Mouse (Mus musculus) natural killer cell, adult 2 months (primary cell): Measurements from ENCODE around the gene Rbp7.
A peak's percentile ranks its signal among the peaks of the same experiment; 100 is the strongest.
"Not testable (repeated sequence)": the region's sequence is repeated elsewhere in the genome, so short reads cannot be mapped to it uniquely, and the experiment has no call there.

Experiments used
- DNase-seq, 2 experiments: peaks; one replicate each; pipeline ENCODE4 v3.0.0; 2022; ENCODE audit warnings: low spot score in 2 of 2

The Rbp7 gene

DNA sequence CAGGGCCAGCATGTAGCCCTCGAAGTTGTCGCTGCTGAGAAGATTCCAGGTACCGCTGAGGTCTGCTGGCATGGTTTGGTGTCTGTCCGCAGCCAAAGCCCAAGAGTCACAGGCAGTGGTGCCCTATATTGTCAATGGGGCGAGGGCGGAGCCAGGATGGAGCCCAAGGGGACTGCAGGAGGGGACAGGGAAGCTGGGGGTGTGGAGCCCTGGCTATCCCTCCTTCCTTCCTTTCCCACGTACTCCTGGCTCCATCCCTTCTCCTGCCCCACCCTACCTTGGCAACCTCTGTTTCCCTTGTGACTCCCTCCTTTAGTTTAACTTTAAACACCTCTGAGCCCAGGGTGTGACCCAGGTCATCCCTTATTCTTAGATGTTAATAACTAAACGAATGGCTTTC lies at the start of gene Rbp7:
Gene Rbp7, minus strand, starts transcription at position 100 of the 400 bp plus-strand sequence.
- no peak for DNase-seq

DNA sequence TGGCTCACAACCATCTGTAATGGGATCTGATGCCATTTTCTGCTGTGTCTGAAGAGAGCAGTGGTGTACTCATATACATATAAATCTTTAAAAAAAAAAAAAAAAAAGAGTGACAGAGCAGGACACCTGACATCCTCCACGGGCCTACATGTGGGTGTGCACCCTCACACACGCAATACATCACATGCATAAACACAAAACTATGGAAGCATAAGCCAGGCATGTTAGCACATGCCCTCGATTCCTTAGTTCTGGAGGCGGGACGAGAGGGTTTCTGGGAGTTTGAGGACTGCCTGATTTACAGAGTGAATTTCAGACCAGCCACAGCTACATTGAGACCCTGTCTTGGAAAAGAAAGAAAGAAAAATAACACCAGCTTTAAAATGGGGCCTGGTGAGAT lies 49.6 kb upstream of the Rbp7 start:
- no peak for DNase-seq

DNA sequence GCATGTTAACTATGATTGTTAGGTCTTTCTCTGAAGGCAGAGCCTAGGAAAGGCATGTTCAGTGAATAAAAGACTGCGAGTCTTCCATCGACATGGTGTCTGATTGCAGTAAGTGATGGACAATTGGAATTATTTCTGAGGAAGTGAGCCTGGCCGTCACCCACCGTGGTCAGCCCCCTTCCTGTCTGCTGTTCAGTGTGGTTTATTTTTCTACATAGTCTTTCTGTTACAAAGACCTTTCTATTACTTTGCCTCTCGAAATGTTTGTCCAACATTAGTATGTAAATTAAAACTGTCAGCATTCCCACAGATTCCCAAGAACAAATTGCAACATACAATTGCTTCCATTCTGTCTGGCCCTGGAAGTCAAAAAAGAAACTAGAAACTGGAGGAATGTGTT lies 45.0 kb upstream of the Rbp7 start:
- DNase-seq, result no peak

DNA sequence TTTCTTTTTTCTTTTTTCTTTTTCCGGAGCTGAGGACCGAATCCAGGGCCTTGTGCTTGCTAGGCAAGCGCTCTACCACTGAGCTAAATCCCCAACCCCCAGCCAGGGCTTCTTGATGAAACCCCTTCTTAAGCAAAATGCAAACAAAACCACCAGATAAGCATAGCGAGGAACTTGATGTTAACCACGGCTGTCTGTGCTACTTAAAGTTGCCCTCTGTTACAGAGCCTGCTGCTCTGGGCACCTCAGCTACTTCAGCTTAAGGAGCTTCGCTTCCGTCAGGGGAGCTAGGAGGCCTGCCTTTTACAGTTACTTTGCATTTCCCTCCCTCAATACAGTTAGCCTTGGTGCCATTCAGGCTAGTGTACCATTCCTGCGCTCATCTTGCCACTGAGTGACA lies 44.1 kb upstream of the Rbp7 start:
- DNase-seq, result no peak

DNA sequence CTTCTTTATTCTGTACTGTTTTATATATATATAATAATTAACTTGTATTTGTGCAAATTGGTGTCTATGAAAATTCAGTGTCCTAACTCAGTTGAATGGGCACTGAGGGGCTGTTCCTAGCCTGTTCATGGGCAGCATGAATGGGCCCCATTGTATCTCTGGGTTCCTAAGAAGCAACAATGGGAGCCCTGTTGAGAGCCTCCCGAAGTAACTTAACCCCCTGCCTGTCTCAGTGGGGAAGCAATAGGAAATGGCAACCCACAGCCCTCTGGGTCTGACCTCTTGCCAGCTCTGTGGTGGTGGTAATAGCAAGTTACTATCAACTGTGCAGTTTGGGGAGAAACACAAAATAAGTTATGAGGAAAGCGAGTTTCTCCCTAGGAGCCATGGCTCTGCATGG lies 41.8 kb upstream of the Rbp7 start:
- DNase-seq, result no peak

DNA sequence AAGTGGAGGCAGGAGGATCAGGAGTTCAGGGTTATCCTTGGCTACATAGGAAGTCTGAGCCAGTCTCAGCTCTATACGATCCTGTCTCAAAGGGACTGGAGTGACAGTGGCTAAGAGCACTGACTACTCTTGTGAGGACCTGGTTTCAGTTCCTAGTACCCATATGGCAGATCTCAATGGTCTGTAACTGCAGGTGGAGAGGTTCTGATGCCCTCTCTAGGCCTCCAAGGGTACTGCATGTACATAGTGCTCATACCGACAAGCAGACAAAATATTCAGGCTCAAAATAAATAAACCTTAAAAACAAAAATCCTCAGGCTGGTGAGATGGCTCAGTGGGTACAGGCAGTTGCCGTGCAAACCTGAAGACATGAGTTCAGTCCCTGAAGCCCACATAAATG lies 36.4 kb upstream of the Rbp7 start:
- DNase-seq, result peak in 1 of 2 experiments; percentile 14

DNA sequence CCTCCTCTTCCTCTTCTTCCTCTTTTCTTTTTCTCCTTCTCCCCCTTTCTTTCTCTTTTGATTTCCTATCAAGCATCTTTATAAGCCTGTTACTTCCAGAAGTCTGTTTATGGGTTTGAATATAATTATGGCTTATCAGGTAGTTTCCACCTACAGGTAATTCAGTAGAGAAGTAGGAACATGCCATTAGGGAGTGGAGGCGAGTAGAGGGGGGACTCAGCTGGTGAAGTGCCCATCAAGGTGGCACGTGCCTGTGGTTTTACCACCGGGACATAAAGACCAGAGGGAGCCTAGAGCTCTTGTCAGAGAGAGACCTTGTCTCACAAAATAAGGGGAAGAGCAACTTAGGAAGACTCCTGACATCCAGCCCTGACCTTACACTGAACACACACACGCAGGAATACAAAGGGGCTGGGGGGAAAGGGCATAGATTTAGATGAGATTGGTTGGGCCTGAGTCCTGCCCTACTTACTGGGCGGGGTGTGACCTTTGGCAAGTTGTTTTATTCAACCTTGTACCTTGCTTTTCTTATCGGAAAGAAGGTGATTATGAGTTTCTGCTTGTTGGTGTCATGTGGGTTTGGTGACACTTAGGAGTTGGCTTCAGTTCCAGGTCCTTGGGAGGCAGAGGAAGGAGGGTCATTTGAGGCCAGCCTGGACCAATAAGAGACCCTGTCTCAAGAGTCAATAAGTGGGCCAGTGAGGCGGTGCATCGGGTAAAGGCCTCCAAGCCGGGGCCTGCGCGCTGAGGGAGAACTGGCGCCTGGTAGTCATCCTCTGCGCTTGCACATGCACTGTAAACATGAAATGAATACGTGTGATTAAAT lies 34.9 kb upstream of the Rbp7 start:
- DNase-seq, result no peak

DNA sequence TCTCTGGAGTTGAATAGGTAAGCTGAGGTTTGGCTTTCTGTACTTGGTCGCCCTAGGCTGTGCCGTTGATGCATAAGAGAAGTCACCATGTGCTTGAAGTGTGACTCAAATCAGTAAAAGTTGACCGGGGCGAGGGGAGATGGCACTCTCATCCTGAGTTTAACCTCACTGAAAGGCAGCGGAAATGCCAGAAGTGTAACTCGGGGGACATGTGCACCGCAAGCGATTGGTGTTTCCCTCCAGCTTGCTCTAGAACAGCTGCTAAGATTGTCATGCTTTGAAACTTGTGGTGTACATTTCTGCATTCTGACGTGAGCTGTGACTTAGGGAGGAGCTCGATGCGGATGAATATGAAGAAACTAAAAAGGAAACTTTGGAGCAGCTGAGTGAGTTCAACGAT lies 33.0 kb upstream of the Rbp7 start:
- DNase-seq, result no peak

DNA sequence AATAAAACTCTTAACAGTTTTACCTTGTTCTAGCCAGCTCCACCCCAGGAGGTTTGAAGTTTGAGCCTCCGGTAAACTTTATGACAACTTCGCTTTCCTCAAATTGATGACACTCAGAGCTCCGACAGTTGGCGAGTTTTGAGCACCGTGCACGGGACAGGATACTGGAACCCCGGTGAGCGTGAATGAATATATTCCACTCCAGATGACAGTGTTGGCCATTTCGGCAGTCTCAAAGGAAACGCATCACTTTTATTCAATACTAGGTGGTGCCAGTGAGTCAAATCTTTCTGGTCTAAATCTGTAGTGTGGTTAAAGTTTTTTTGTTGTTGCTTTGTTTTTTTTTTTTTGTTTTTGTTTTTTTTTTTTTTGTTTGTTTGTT lies 31.0 kb upstream of the Rbp7 start:
- peak in 1 of 2 experiments; percentile 16 for DNase-seq

DNA sequence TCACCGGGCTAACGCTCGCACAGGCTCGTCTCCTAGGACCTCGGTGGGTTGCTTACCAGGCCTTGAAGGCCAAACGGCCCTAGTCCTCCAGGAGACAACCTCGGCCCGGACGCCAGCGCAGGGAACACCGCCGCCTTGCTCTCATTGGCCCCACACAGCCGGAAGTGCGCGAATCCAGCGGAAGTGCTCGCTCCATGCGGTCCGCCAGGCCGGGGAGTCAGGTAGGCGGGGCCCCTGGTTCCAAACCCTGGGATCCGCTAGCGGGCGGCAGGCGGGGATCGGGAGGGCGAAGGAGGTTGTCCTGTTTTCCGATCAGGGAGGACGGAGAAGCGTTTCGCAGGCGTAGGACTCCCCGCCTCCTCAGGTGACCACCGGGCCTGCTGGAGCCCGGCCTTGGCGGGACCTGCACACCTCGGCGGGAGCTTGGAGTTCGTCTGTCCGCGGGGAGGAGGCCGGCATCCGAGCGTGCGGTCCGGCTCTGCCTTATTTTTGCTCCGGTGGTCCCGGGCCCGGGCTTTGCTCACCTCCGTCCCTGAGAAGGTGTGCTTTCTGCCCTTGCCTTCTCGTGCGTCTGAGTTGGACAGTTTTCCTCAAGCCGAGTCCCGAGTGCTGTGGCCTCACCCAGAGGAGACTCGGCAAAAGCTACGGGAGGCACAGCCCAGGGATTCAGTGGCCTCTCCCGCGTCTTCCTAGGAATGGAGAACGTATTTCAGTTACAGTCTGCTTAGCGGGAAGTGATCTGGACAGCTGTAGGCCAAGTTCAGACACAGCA lies 30.5 kb upstream of the Rbp7 start, which contains the start of the genes Nmnat1 and Lzic:
Gene Nmnat1, minus strand, starts transcription at position 150 of the 772 bp plus-strand sequence.
Gene Lzic, plus strand, starts transcription at position 177 of the 772 bp plus-strand sequence.
- DNase-seq, result peak; percentile 78 to 85

DNA sequence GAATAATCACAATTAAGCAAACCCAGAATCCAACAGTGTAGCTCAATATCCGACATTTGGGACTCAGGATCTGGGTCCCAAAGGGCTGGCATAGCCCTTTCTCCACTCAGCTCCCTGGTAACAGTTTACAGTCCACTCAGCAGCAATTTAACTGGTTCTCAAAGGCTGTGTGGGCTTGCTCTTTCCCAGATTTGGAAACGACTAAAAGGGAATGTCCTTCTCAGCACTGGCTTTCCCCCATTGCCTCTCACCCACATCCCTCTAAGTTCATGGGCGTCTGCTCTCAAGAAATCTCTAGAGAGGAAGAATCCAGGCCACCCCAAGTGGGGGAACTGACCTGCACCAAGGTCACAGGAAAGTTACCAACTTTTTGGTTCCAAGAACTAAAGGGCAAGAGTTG lies 29.8 kb upstream of the Rbp7 start:
- no peak for DNase-seq

DNA sequence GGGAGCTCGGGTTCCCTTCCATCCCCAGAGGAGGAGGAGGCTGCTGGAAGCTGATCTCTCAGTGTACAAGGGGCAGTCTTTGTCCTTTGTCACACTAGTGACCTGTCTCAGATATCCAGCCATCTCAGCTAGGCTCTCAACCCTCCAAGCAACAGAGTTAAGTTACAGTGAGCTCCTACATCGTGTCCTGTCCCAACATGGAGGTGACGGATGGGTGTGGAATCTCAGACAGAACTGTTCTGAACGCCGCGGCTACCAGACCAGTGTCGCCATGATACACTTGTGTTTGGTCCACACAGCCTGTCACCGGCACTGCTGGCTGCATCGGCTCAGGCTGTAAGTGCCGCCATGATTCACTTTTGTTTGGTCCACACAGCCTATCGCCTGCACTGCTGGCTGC lies 22.3 kb upstream of the Rbp7 start, which contains the start of gene Tmem274:
Gene Tmem274, plus strand, starts transcription at position 301 of the 400 bp plus-strand sequence.
- no peak for DNase-seq

DNA sequence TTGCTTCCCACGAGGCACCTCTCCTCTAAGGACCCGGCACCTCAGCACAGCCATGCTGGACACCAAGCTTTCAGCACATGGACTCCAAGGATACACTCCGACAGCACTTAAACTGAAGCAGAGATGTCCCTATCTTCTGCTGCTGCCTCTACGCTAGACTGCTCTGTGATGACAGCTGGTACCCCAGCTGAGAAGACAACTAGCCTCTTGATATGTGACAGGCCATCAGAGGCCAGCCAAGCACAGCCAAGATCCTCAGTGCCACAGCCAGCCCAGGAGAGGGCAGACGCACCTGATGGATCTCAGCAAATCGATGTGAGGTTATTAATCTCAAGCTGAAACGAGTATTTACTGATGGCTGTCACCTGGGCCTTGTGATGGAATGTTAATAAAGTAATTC lies 20.3 kb upstream of the Rbp7 start:
- no peak for DNase-seq

DNA sequence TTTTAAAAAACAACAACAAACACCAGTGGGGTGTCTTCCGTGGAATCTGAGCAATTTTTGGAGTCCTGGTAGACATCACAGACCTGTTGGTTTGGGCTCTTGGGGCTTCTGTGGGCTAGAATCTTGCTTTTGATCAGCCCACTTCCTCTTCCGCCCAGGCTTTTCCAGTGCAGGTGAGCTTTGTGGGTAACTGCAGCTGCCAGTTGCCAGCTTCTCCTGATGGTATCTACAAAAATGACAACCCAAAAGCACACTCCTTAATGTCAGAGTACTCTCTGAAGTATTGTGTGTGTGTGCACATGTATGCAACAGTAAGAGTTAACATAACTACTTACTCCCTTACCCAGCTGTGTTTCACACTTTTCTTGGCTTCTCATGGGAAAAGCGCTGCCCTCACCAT lies 14.8 kb upstream of the Rbp7 start:
- DNase-seq, result peak in 1 of 2 experiments; percentile 12

DNA sequence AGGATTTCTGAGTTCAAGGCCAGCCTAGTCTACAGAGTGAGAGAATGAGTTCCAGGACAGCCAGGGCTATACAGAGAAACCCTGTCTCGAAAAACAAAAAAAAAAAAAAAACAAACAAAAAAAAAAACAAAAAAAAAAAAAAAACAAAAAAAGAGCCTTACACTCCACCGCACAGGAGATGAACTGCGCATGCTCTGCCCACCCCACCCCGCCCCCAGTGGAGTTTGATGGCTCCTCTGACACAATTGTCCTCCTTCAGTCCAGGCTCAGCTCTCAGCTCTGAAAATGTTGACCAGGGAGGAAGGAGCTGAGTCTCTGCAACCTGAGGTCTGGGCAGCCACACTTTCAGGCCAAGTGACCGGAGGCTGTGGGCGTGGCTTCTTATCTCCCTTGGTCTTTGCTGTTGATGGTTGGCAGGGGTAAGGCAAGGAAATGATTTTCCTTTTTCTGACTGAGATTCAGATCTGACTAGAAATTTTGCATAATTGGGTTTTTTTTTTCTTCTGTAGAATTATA lies 8.7 kb upstream of the Rbp7 start:
- no peak for DNase-seq

DNA sequence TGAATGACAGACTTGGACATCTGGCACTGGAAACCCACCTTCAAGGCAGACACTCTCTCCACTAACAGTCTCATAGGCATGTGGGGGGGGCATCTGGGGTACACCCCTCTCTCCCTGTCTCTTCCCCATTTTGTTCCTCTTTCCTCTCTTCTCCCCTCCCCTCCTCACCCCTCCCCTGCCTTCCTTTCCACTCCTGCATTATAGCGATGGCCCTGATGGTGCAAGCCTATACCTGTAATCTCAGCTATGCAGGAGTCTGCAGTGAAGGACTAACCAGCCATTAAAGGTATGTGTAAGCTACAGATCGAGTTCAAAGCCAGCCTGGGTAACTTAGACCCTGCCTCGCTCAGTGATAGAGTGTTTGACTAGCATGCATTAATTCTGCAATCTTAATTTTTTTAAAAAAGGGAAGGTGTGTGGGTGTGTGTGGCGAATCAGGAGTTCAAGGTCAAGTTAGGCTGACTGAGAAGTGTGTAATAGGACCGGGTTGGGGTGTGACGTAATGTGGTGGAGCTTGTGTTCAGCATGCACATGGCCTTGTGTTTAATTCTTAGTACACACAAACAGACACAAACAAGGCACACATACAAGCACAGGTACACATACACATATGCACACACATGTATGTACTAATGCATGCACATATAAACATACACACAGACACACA lies 7.7 kb upstream of the Rbp7 start:
- DNase-seq, result no peak

DNA sequence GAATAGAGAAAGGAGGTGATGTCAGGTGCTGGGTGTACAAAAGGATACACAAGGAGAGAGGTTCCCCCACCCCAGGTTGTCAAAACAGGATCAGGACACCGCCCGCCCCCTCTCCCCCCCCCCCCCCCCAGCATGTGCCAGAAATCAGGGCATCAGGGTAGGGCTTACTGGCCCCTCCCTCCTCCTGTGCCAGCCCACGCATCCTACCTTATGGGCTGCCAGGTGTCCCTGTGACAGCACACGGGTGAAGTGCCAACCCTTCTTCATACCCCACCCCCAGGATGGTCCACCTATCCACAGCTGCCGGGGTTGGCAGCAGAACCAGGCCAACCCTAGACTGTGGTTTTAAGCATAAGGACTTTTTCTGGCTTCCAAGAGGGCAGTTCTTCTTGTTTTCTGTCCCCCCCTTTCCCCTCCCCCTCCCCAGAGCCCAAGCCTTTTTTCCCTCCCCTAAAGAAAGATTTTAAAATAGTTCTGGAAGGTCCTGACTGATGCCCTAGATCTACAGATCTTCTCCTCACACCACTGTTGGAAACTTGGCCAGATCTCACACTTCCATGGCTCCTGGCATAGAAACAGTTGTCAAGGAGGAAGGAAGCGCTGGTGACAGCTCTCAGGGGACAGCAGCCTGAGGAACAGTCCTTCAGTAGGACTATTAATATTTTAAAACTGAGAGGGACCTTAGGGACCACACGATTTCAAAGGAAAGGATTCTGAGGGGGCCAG lies 7.0 kb upstream of the Rbp7 start:
- DNase-seq, result no peak

DNA sequence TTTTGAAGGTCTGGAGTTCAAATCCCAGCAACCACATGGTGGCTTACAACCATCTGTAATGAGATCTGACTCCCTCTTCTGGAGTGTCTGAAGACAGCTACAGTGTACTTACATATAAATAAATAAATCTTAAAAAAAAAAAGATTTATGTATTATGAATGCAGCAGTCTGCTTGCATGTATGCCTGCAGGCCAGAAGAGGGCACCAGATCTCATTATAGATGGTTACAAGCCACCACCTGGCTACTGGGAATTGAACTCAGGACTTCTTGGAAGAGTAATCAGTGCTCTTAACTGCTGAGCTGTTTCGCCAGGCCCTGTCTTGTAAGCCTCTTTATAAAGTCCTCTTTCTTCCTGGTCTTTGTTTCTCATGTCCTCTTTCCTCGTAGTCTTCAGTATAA lies 5.7 kb upstream of the Rbp7 start:
- DNase-seq, result not testable (repeated sequence)

DNA sequence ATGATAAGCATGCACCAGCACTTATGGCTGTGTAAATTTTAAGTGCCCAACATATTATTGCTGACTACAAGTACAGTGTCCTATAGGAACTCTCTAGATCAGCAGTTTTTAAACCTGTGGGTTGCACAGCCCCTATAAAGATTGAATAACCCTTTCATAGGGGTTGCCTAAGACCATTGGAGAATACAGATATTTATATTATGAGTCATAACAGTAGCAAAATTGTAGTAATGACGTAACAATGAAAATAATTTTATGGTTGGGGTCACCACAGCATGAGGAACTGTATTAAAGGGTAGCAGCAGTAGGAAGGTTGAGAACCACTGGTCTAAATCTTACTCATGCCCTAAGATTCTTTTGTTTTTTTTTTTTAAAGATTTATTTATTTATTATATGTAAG lies 4.6 kb upstream of the Rbp7 start:
- no peak for DNase-seq

DNA sequence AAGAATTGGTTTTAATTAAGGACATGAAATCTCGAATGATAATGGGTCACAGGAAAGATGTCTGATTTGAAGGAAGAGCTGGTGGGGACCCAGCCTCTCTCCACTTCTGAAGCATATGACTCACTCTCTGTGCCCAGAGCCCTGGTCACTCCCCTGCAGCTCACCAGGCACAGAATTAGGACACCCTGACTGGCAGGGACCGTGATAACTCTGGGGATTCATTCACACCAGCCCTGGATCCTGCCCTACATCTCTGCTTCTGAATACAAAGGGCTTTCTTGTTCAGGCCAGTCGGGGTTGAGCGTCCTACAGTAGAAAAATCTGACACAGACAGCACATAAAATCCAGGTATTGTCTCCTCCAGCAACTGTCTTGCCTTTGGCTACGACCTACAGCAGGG lies 3.7 kb upstream of the Rbp7 start:
- no peak for DNase-seq

DNA sequence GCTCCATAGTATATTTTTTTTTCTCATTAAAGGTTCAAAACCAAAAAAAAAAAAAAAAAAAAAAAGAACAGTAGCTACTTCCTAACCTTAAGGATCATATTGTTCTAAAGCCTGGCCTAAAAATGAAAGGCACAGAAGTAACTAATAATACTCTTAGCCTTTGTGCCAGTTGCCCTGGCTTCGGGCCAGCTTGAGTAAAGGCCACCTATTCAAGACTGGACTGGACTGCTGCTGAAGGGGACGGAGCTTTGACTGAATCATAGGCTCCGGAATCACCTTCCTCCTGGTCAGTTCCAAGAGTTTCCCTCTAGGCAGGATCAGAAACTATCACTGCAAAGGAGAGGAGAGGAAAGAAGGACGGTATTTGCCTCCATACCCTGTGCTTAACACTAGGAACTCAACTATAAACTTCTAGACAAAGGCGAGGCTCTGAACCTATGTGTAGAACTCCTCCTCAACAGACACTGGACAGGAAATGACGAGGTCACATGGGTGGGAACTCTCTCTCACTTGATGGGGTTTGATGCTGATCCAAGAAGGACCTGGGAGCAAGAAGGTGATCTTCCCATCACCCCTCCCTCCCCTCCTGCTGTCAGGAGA lies 3.2 kb upstream of the Rbp7 start:
- no peak for DNase-seq
